Mouse (Mus musculus): ENCODE results near the gene Rnf114. TPM values are rescaled to one million over a fixed set of nuclear protein-coding genes. Genes with fewer than 3 reads are reported as not detected.

The Rnf114 gene
- total RNA-seq, 1 experiment, result 48.1 TPM

GRCm38 (mm10) chr2:167476762-167477161 is 15.7 kb upstream of the Rnf114 start:
- peaks cover 32% of the 10 kb centered on the region for H3K36me3 ChIP-seq (ENCODE audit: control insufficient read depth, insufficient read depth, low read length, poor library complexity, severe bottlenecking)
- DNase-seq (ENCODE audit: low read depth, low spot score), result no peak
- no peak overlapping the region for H3K27ac ChIP-seq (ENCODE audit: insufficient read depth, low read depth, low read length, poor library complexity, severe bottlenecking)
- TF ChIP-seq CHD2 (IDR thresholded peaks at IDR 0.05; ENCODE audit: low read depth, low read length) (no peak), MAFK (IDR thresholded peaks at IDR 0.05; ENCODE audit: insufficient read depth, low read depth, low read length) (no peak), ZNF384 (IDR thresholded peaks at IDR 0.05; ENCODE audit: low read depth, low read length) (no peak), HCFC1 (IDR thresholded peaks at IDR 0.05; ENCODE audit: borderline replicate concordance, insufficient read depth, low read length) (no peak), ZC3H11A (IDR thresholded peaks at IDR 0.05; ENCODE audit: borderline replicate concordance, low read depth, low read length) (no peak)
- in situ Hi-C loops (cut with MboI; ENCODE audit: low sequenced_read_pairs in 2 of 2, unreplicated experiment in 2 of 2), result no loop called here
- H3K4me3 ChIP-seq (ENCODE audit: insufficient read depth in 1 of 2, low read depth in 1 of 2, low read length in 2 of 2, poor library complexity in 1 of 2, severe bottlenecking in 1 of 2), result no peak overlapping the region
- peaks cover 0 to 4% of the 10 kb centered on the region in 2 experiments; a peak in 1 of 4 replicates for H3K4me1 ChIP-seq (ENCODE audit: control insufficient read depth in 2 of 2, insufficient read depth in 2 of 2, low read length in 2 of 2, poor library complexity in 1 of 2)
- no peak overlapping the region for H3K9ac ChIP-seq (ENCODE audit: insufficient read depth, low read depth, low read length, poor library complexity, severe bottlenecking)
- H3K9me3 ChIP-seq (ENCODE audit: control insufficient read depth, insufficient read depth, low read depth, low read length), result no peaks in the 10 kb centered on the region

GRCm38 (mm10) chr2:167478128-167478527 is 14.3 kb upstream of the Rnf114 start:
- DNase-seq (ENCODE audit: low read depth, low spot score), result no peak
- Histone ChIP-seq H3K4me3 (ENCODE audit: insufficient read depth in 1 of 2, low read depth in 1 of 2, low read length in 2 of 2, poor library complexity in 1 of 2, severe bottlenecking in 1 of 2) (no peak overlapping the region), H3K4me1 (ENCODE audit: control insufficient read depth in 2 of 2, insufficient read depth in 2 of 2, low read length in 2 of 2, poor library complexity in 1 of 2) (peaks cover 0 to 7% of the 10 kb centered on the region in 2 experiments; a peak in 1 of 4 replicates), H3K9me3 (ENCODE audit: control insufficient read depth, insufficient read depth, low read depth, low read length) (no peaks in the 10 kb centered on the region), H3K9ac (ENCODE audit: insufficient read depth, low read depth, low read length, poor library complexity, severe bottlenecking) (no peak overlapping the region), H3K36me3 (ENCODE audit: control insufficient read depth, insufficient read depth, low read length, poor library complexity, severe bottlenecking) (peaks cover 25% of the 10 kb centered on the region), H3K27ac (ENCODE audit: insufficient read depth, low read depth, low read length, poor library complexity, severe bottlenecking) (no peak overlapping the region)
- in situ Hi-C loops (cut with MboI; ENCODE audit: low sequenced_read_pairs in 2 of 2, unreplicated experiment in 2 of 2), result no loop called here
- TF ChIP-seq ZC3H11A (IDR thresholded peaks at IDR 0.05; ENCODE audit: borderline replicate concordance, low read depth, low read length) (no peak), ZNF384 (IDR thresholded peaks at IDR 0.05; ENCODE audit: low read depth, low read length) (no peak), MAFK (IDR thresholded peaks at IDR 0.05; ENCODE audit: insufficient read depth, low read depth, low read length) (peak; percentile 63; the same call in 1 of the 2 replicates), CHD2 (IDR thresholded peaks at IDR 0.05; ENCODE audit: low read depth, low read length) (no peak), HCFC1 (IDR thresholded peaks at IDR 0.05; ENCODE audit: borderline replicate concordance, insufficient read depth, low read length) (no peak)

GRCm38 (mm10) chr2:167479501-167479900 is 12.9 kb upstream of the Rnf114 start:
- Histone ChIP-seq H3K9me3 (ENCODE audit: control insufficient read depth, insufficient read depth, low read depth, low read length) (no peaks in the 10 kb centered on the region), H3K4me3 (ENCODE audit: insufficient read depth in 1 of 2, low read depth in 1 of 2, low read length in 2 of 2, poor library complexity in 1 of 2, severe bottlenecking in 1 of 2) (no peak overlapping the region), H3K9ac (ENCODE audit: insufficient read depth, low read depth, low read length, poor library complexity, severe bottlenecking) (no peak overlapping the region), H3K4me1 (ENCODE audit: control insufficient read depth in 2 of 2, insufficient read depth in 2 of 2, low read length in 2 of 2, poor library complexity in 1 of 2) (peaks cover 0 to 12% of the 10 kb centered on the region in 2 experiments; a peak in 1 of 4 replicates), H3K36me3 (ENCODE audit: control insufficient read depth, insufficient read depth, low read length, poor library complexity, severe bottlenecking) (peaks cover 23% of the 10 kb centered on the region; the same call in 1 of the 2 replicates), H3K27ac (ENCODE audit: insufficient read depth, low read depth, low read length, poor library complexity, severe bottlenecking) (no peak overlapping the region)
- no peak for DNase-seq (ENCODE audit: low read depth, low spot score)
- TF ChIP-seq CHD2 (IDR thresholded peaks at IDR 0.05; ENCODE audit: low read depth, low read length), result no peak
- in situ Hi-C loops (cut with MboI; ENCODE audit: low sequenced_read_pairs in 2 of 2, unreplicated experiment in 2 of 2), result no loop called here

GRCm38 (mm10) chr2:167482681-167483080 is 9.8 kb upstream of the Rnf114 start:
- Histone ChIP-seq H3K9ac (ENCODE audit: insufficient read depth, low read depth, low read length, poor library complexity, severe bottlenecking) (no peak overlapping the region), H3K4me3 (ENCODE audit: insufficient read depth in 1 of 2, low read depth in 1 of 2, low read length in 2 of 2, poor library complexity in 1 of 2, severe bottlenecking in 1 of 2) (no peak overlapping the region), H3K27ac (ENCODE audit: insufficient read depth, low read depth, low read length, poor library complexity, severe bottlenecking) (no peak overlapping the region), H3K36me3 (ENCODE audit: control insufficient read depth, insufficient read depth, low read length, poor library complexity, severe bottlenecking) (peaks cover 18% of the 10 kb centered on the region; the same call in 1 of the 2 replicates), H3K9me3 (ENCODE audit: control insufficient read depth, insufficient read depth, low read depth, low read length) (no peaks in the 10 kb centered on the region), H3K4me1 (ENCODE audit: control insufficient read depth in 2 of 2, insufficient read depth in 2 of 2, low read length in 2 of 2, poor library complexity in 1 of 2) (peaks cover 0 to 23% of the 10 kb centered on the region in 2 experiments; a peak in 2 of 4 replicates)
- in situ Hi-C loops (cut with MboI; ENCODE audit: low sequenced_read_pairs in 2 of 2, unreplicated experiment in 2 of 2), result no loop called here
- TF ChIP-seq HCFC1 (IDR thresholded peaks at IDR 0.05; ENCODE audit: borderline replicate concordance, insufficient read depth, low read length), result no peak
- no peak for TF ChIP-seq CHD2 (IDR thresholded peaks at IDR 0.05; ENCODE audit: low read depth, low read length)
- no peak for TF ChIP-seq ZNF384 (IDR thresholded peaks at IDR 0.05; ENCODE audit: low read depth, low read length)
- TF ChIP-seq ZC3H11A (IDR thresholded peaks at IDR 0.05; ENCODE audit: borderline replicate concordance, low read depth, low read length), result no peak
- no peak for TF ChIP-seq MAFK (IDR thresholded peaks at IDR 0.05; ENCODE audit: insufficient read depth, low read depth, low read length)
- no peak for DNase-seq (ENCODE audit: low read depth, low spot score)

All from ES-E14 (cell line).